9 mouse cellular contexts compared by ENCODE assay signal in genomic region chr4:148286226-148287031, GRCm38 (mm10). TPM values are rescaled to one million over a fixed set of nuclear protein-coding genes. Genes with fewer than 3 reads are reported as not detected.
A peak's percentile ranks its signal among the peaks of the same experiment; 100 is the strongest.
DNase-seq lines count a peak whose midpoint lies in the region; ATAC-seq lines count a peak whose summit lies in the region.
"Had no signal": no experiment of that assay in that cellular context is flagged by ENCODE, and none has a peak within 500 bp of the region (broad histone marks: within the 10 kb centered on the region; RNA-seq: fewer than 3 reads in every experiment).

No protein-coding gene starts in this region.

- H3K27me3 ChIP-seq in forebrain, embryonic 12.5 days = peaks cover 39% of the 10 kb centered on the region

- no peaks in the 10 kb centered on the region for H3K9me3 ChIP-seq in forebrain, embryonic 12.5 days
- H3K9me3 ChIP-seq: limb, embryonic 15.5 days had no signal

- H3K4me1 ChIP-seq in forebrain, embryonic 12.5 days = peaks cover 53% of the 10 kb centered on the region

- no peak overlapping the region for H3K27ac ChIP-seq in forebrain, embryonic 12.5 days
- H3K27ac ChIP-seq: limb, embryonic 15.5 days had no signal

- WGBS in forebrain, embryonic 12.5 days = 18% methylated on average over 22 of the region's 22 CpGs

- peak overlapping the region; percentile 60 for H3K4me3 ChIP-seq in forebrain, embryonic 12.5 days (replicated peaks)

- no peaks in the 10 kb centered on the region for H3K36me3 ChIP-seq in forebrain, embryonic 12.5 days (replicated peaks)
- H3K36me3 ChIP-seq: limb, embryonic 15.5 days had no signal

- H3K9ac ChIP-seq in forebrain, embryonic 12.5 days = peak overlapping the region; percentile 71
- H3K9ac ChIP-seq: limb, embryonic 15.5 days had no signal

- 0 out of 2 replicates have a peak, but pooled peaks have one; percentile 8 for ATAC-seq in forebrain, embryonic 12.5 days (ENCODE audit: low FRiP score)

- peak overlapping the region; percentile 87 for H3K4me2 ChIP-seq in forebrain, embryonic 12.5 days

- peak; percentile 44 for DNase-seq in adrenal gland, adult 2 months
- DNase-seq in adrenal gland, postnatal 4 days (ENCODE audit: low spot score in 2 of 2) = no peak
- DNase-seq in ovary, postnatal 36 days (ENCODE audit: low spot score) = peak; percentile 33
- DNase-seq in ovary, adult 18-20 months (ENCODE audit: low spot score) = no peak
- DNase-seq in kidney, postnatal 36 days = peak; percentile 9 to 61
- DNase-seq in neural tube, embryonic 10.5 days (ENCODE audit: extremely low spot score, low spot score) = peak; percentile 69
- no peak for DNase-seq in c-Kit-positive CD71-positive TER-119-positive erythroid progenitor cells, embryonic 14.5 days (ENCODE audit: low spot score)

RNA-seq across cellular contexts. Expression of gene Disp3, which starts 1.3 kb away (rescaled TPM):
- total RNA-seq in adrenal gland, adult 2 months (2021) = under 1 TPM; 0.24 to 0.55 TPM
- 0.59 and 1.0 TPM in 2 replicates for polyA plus RNA-seq in adrenal gland, adult 2 months (2012; rRNA removed)
- 1 to 10 TPM in 1 of 2 experiments, under 1 TPM in 1; 0.95 to 1.2 TPM for total RNA-seq in adrenal gland, postnatal 4 days (2021)
- polyA plus RNA-seq in forebrain, embryonic 12.5 days (2016; fragmentation: Nextera tagmentation; extraction: Ambion mirVana) = 4.8 and 4.9 TPM in 2 replicates

Comparison
In these comparisons a context has a peak if more than half of its experiments do, and no peak if none do; other contexts are left out.
1. DNase-seq: peak in adrenal gland, adult 2 months (single experiment), ovary, postnatal 36 days (single experiment), kidney, postnatal 36 days (2 of 2) and neural tube, embryonic 10.5 days (single experiment); none in adrenal gland, postnatal 4 days (0 of 2), ovary, adult 18-20 months (single experiment) and c-Kit-positive CD71-positive TER-119-positive erythroid progenitor cells, embryonic 14.5 days (single experiment).